Mouse (Mus musculus): ENCODE data around the gene Psenen.

The Psenen gene

GRCm38 (mm10) chr7:30553810-30554584 is 9.4 kb downstream of the Psenen start:
- DNase-seq (ENCODE audit: low spot score): no peak

GRCm38 (mm10) chr7:30553021-30553589 is 10.3 kb downstream of the Psenen start:
- no peak for DNase-seq (ENCODE audit: low spot score)

DNA sequence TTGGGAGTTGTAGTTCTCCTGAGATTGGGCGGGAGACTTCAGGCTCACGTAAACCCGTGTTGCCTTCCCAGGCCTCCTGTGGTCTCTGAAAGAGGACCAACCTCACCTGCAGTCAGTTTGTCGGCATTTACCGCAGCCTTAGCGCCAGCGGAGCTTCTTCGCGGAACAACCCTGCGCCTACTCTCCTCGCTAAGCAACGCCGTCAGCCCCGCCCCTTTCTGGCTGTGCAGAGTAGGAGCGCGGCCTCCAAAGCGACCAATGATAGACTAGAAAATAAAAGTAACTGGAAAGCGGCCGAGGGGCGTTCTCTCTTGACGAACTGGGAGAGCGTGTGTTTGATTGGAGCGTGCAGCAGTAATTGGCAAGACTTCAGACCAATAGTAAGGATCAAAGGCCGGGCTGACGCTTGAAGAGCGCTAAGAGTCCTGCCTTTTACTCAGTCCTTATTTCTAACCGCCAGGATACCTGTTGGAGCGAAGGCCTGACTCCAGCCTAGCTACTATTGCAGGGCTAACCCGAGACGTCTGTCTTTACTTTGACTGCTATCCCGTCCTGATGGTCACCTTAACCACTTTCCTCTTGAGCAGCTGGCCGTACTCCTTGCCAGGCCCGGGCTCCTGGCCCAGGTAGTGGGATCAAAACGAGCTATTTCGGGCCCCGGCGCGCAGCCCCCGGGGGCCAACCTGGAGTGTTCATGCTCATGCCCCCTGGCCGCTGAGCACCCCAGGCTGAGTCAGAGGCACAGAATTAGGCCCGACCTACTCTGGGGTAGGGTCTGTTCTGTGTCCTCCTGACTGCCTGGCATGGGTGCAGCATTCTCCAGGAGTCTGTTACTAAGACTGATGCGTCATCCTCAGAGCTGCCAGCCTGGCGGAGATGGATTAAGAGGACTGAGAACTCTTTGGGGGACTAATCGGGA is 11.1 kb downstream of the Psenen start, which contains the start of the genes Hspb6 and Proser3:
TSS of gene Hspb6 (plus strand) at position 77 of the 919 bp plus-strand sequence.
TSS of gene Proser3 (minus strand) at position 198 of the 919 bp plus-strand sequence.
- peak; percentile 93 for DNase-seq (ENCODE audit: low spot score)

DNA sequence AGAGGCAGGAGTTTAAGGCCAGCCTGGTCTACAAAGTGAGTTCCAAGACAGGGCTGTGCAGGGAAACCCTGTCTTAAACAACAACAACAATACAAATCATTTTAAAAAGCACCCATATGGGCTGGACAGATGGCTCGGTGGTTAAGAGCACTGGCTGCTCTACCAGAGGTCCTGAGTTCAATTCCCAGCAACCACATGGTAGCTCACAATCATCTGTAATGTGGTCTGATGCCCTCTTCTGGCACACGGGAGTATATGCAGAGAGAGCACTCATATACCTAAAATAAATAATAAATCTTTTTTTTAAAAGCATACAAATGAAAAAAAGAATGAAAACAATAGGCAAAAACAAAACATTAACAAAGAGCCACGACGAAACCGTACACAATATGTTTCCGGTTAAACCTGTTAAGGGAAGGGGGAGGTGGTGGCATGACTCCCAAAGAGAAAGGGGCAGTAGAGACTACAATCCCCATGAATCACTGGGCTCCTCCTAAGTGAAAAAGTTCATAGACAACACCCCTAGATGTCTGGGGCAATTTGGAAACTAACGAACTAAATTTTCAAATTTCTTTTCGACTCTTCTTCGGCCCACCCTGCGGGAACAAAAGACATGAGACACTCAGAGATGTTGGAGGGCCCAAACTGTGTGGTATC is 11.9 kb downstream of the Psenen start:
- no peak for DNase-seq (ENCODE audit: low spot score)

DNA sequence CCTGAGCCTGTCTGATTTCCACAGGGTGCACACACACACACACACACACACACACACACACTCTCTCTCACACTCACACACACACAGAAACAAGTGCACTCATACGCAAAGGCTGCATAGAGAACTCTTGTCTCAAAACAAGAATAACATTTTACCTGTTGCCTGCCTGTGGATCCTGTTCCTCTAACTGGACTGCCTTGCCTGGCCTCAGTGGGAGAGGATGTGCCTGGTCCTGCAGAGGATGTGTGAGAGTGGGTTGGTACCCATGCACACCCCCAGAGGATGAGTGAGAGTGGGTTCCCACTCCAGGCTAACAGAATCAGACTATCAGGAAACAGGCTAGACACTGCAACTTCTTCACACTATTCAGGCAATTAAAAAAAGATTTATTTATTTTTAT is 12.8 kb downstream of the Psenen start:
- DNase-seq (ENCODE audit: low spot score): no peak

GRCm38 (mm10) chr7:30549880-30550279 is 13.5 kb downstream of the Psenen start:
- DNase-seq (ENCODE audit: low spot score): no peak

GRCm38 (mm10) chr7:30544327-30544726 is 19.1 kb downstream of the Psenen start:
- DNase-seq (ENCODE audit: low spot score): no peak

DNA sequence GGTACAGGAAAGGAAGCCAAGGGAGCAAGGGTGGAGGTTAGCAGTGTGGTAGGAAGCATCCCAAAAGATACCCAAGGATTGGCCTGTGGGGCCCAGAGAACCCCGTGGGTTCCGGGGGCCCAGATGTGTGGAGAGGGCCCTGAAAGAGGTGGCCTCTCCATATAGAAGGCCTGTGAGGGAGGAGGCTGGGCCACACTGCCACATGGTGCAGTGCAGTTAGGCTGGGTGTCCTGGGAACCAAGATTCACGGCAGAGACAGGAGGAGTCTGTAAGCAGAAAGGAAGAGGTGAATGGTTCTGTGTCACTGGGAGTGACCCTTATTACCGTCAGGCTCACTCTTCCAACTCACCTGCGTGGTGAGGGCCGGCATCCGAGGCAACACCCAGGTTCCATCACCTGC is 22.9 kb downstream of the Psenen start:
- no peak for DNase-seq (ENCODE audit: low spot score)

DNA sequence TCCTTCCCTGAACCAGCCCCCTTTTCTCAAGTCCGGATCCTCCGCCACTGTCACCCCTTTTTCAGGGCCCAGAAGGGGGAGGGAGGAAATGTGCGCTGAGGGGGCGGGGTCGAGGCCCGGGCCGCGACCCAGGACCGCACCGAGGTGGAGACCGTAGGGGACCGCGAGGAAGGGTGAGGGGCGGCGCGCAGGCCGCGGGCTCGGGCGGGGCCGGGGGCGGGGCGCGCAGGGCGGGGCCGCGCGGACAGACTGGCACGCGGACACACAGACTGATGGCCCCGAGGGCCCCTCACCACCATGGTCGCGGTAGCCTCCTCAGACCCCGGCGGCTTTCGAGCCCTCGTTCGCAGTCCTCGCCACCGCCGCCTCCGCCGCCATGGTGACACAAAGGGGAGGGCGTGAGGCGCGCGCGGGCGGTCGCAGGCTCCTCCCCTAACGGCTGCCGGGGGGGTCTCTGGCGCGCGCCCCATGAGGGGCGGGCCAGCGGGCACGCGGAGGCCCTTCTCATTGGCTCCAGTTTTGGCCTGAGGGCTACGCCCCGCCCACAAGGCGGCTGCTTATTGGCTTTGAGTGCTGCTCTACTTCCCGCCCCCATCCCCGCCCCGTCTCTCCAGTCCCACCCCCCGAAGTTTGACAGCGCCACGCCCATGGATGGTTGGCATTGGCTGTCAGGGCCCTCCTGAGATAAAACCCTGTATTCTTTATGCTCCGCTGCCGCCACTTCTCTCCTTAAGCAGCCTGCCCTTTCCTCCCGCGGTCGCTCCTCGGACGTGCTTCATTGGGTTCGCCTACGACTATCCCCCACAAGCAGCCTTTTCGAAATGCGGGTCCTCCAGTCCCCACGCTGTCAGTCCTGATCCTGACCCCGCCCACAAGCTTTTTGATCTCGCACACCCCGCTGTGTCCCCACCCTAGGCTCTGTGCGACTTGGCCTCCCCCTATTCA is 28.5 kb downstream of the Psenen start, which contains the start of gene Arhgap33:
TSS of gene Arhgap33 (minus strand) at position 428 of the 945 bp plus-strand sequence.
- DNase-seq (ENCODE audit: low spot score): peak; percentile 96

DNA sequence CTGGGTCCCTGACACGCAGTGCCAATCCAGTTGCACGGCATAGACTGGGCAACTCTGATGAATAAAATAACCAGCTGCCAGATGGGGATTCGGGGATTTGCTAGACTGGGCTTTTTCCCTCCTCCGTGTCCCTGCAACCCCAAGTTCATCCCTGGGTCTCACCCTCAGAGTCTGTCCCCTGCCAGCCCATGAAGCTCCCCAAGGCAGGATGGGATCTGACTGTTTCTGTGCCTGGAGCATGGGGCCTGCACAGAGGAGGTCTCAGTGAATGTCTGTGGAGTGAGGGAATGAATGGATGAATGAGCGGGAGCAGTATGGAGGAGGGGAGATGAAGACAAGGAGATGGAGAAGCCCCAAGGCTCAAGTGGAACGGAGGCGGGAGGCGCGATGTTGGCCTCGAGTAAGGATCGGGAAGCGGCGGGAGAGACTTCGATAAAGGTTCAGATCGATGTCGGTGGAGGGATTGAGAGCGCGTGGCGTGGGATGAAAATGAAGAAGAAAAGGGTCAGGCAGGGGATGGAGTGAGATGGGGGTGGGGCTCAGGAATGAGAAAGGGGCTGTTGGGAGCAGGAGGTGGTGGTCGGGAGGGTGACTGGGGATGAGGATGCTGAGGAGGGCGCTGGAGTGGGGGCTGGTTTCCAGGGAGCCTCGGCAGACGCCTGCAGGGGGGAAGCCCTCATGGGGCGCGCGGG is 29.3 kb downstream of the Psenen start:
- no peak for DNase-seq (ENCODE audit: low spot score)

GRCm38 (mm10) chr7:30532931-30533330 is 30.5 kb downstream of the Psenen start:
- no peak for DNase-seq (ENCODE audit: low spot score)

DNA sequence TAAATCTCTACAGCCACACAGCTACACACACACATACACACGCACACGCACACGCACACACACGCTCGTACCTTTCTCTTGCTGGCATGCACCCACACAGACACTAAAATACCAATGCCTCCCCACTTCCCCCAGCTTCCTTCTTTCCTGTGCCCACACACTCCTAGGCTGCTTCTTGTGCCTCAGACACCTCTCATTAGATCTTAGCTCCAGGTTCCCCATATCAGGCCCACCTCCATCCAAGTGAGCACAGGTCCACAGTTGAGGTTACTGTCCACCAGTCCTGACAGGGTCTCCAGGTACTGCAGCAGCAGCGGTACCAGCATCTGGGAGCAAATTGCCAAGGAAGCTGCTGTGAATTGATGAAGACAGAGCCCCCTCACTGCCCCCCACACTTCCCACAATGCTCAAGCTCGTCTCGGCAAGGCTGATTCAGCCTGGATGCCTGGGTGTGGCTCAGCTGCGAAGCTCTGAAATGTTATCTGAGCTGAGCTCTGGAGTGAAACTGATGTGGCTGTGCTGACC is 32.1 kb downstream of the Psenen start:
- peak; percentile 64 for DNase-seq (ENCODE audit: low spot score)

- DNase-seq (ENCODE audit: low spot score): no peak
Observed at GRCm38 (mm10) chr7:30526981-30527380, 36.4 kb downstream of the Psenen start.

DNA sequence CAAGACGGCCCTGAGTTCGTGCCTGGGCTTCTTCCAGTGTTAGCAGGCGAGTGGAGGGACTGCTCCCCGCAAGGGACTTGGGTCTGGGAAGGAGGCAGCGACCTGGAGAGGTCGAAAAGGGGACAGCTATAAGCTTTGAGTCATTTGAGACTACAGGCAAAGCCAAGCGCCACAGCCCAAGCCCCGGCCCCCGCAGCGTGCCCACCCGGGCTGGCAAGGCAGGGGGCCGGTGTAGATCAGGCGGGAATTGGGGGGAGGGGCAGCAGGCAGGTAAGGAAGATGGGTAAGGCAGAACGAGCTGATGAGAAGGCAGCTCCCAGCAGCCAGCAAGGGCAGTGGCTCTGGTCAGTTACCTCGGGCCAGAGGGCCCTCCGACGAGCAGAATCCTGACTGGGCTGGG is 37.0 kb downstream of the Psenen start:
- no peak for DNase-seq (ENCODE audit: low spot score)

- no peak for DNase-seq (ENCODE audit: low spot score)
Observed at GRCm38 (mm10) chr7:30525954-30526353, 37.5 kb downstream of the Psenen start.

- no peak for DNase-seq (ENCODE audit: low spot score)
Observed at GRCm38 (mm10) chr7:30524487-30524886, 38.9 kb downstream of the Psenen start.

DNA sequence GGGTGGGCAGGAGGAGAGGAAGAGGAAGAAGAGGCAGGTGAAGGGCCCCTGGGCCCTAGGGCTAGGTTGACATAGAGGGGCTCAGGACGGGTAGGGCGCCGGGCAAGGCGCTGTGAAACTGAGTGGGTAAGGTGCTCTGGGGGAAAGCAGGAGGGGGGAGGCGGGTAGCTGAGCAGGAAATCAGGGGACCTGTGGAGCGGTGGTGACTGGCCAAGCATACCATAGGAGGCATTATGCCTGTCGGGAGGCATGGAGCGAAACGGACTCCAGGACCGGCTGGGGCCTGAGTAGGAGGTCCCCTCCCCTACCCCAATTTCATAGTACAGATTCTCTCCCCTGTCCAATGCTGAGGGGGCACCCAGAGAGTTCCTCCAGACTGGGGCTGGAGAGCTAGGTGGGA is 40.6 kb downstream of the Psenen start:
- DNase-seq (ENCODE audit: low spot score): no peak

DNA sequence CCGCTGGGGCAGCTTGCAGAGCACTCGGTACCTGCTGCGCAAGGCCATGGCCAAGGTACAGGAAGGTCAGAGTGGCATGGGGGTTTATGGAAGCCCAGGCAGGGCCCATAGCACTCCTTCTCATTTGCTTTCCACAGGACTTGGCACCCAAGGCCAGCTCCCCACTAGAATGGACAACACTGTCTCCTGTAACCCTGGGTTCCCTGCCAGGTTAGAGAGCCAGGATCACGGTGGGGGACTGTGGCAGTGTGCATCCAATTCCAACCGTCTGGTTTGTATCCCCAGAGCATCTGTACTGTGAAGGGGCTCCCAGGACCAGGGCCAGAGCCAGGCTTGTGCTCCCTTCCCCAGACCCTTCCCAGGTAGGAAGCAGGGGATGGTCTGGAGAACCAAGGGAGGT is 42.6 kb downstream of the Psenen start:
- no peak for DNase-seq (ENCODE audit: low spot score)

GRCm38 (mm10) chr7:30520396-30520795 is 43.0 kb downstream of the Psenen start:
- DNase-seq (ENCODE audit: low spot score): no peak

DNA sequence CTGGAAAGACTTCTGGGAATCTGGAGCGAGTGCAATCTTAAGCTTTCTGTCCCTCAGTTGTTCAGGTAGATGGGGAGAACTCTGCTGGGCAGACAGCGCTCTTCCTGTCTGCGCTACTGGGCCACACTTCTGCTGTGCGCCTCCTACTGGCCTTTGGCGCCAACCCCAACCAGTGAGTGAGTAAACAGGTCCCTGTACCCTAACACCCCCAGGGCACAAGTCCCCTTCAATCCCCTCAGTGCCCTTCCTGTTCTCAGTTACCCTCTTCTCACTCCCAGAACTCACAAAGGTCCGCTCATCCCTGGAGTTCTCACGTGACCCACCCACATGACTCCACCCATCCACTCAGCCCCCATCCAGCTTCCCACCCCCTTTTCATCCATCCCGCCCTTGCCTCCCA is 45.1 kb downstream of the Psenen start:
- DNase-seq (ENCODE audit: low spot score): no peak
